Mouse (Mus musculus) forebrain, embryonic 10.5 days (tissue): ENCODE results near the gene Rnf208. TPM values are rescaled to one million over a fixed set of nuclear protein-coding genes. Genes with fewer than 3 reads are reported as not detected.

Experiments
- DNase-seq: peaks from one replicate; pipeline ENCODE4 v3.0.0-alpha.2; 2017; ENCODE audit warnings: low spot score; ENCODE audit errors: extremely low spot score
- H3K27ac ChIP-seq: fragments of 300-500 bp; sonication (generic); 2 replicates; pipeline ENCODE4 v1.5.1; 2016; ENCODE audit warnings: mild to moderate bottlenecking
- H3K27me3 ChIP-seq: fragments of 300-500 bp; sonication (generic); 2 replicates; pipeline ENCODE4 v1.6.1; 2016; ENCODE audit warnings: mild to moderate bottlenecking; ENCODE audit not compliant: poor library complexity, severe bottlenecking
- H3K36me3 ChIP-seq: fragments of 300-500 bp; sonication (generic); replicated peaks from 2 replicates; pipeline ENCODE4 v1.6.1; 2016; ENCODE audit warnings: mild to moderate bottlenecking, moderate library complexity
- H3K4me1 ChIP-seq: fragments of 300-500 bp; sonication (generic); 2 replicates; pipeline ENCODE4 v1.6.1; 2016
- H3K4me3 ChIP-seq: fragments of 300-500 bp; sonication (generic); 2 replicates; pipeline ENCODE4 v1.5.1; 2016; ENCODE audit warnings: mild to moderate bottlenecking, moderate library complexity
- H3K9me3 ChIP-seq: fragments of 300-500 bp; sonication (generic); 2 replicates; pipeline ENCODE4 v1.6.1; 2016; ENCODE audit warnings: mild to moderate bottlenecking, moderate library complexity
- WGBS: fragments of 180-500 bp; shearing (Covaris S2); methylation state at CpG from one replicate; pipeline ENCODE4 v1.1.7; 2016; 5-methylcytosine and 5-hydroxymethylcytosine counted together
- polyA plus RNA-seq: library from polyadenylated mRNA; unstranded; fragments of >200 nt; fragmentation: Nextera tagmentation; extraction: Ambion mirVana; gene quantifications from 2 replicates; pipeline ENCODE4 v1.2.1, GENCODE M21; 2016

Rnf208 gene
- polyA plus RNA-seq, 1 experiment from 2014 or later: 23.3 TPM

DNA sequence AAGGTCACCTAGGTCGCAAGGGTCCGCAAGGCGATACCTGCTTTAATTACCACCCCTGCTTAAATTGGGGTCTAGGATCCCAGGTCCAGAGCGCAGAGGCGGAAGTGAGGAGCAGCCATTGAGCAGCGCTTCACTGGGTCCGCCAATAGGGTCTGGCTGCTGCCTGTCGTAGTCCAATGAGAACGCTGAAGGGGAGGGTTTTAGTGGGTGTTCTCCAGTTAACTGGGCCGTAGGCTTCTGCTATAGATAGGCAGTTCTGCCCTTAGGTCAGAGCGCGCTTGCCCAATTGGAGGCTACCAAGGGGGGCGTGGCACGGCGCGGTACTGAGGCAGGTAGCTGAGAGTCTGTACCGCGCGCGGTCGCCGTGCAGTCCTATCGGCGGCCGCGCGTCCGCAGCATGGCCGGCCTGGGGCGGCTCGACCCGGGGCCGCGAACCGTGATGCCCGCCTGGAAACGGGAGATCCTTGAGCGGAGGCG, 20.3 kb downstream of the Rnf208 start, which contains the start of gene Tprn:
Gene Tprn, plus strand, starts transcription at position 328 of the 477 bp plus-strand sequence.
- H3K4me3 ChIP-seq: peak within 1 kb of the TSS; percentile 83
- H3K4me1 ChIP-seq: peaks cover 55% of the 10 kb centered on the region
- DNase-seq: peak; percentile 91
- under 1% methylated on average over 39 of the region's 39 CpGs for WGBS
- H3K27ac ChIP-seq: peak within 1 kb of the TSS; percentile 82
- H3K36me3 ChIP-seq: no peaks in the 10 kb centered on the region; the same call in 1 of the 2 replicates
- peaks cover 24% of the 10 kb centered on the region for H3K27me3 ChIP-seq
- no peaks in the 10 kb centered on the region for H3K9me3 ChIP-seq

DNA sequence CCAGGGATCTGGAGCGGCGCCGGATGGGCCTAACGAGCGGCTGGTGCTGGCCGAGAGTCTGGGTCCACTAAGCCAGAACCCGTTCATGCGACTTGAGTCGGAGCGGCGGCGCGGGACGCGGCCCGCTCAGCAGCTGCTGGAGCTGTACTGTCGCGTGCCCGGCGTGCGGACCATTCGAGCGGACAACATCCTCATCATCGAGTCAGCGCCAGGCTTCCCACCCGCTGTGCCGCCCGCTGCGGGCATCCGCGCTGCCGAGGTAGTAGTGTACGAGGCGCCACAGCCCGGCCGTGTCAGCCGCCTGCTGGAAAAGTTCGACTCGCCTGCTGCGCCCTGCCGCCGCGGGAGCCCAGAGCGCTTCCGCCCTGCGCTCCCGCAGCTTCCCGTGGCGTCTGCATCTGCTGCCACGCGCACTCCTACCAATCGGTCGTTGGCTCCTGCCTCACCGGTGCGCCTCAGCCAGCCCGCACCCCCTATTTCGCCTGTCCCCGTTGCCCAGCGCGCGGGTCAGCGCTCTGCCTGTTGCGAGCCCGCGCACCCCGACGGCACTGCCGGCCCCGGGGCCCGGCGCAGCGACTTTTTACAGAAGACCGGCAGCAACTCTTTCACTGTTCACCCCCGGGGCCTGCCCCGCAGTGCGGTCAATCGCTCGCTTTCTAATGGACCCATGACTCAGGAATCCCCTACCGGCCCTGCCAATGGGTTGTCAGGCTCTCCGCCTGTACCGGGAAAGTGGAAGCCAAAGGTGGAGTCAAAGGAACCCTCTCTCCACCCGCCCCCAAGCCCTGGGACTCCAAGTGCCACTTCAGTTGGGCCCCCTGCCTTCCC, 21.0 kb downstream of the Rnf208 start:
- Histone ChIP-seq H3K4me1 (peaks cover 56% of the 10 kb centered on the region), H3K9me3 (no peaks in the 10 kb centered on the region), H3K27me3 (peaks cover 24% of the 10 kb centered on the region), H3K27ac (peak overlapping the region; percentile 82), H3K36me3 (no peaks in the 10 kb centered on the region; the same call in none of the 2 replicates), H3K4me3 (peak overlapping the region; percentile 83)
- WGBS: under 1% methylated on average over 82 of the region's 82 CpGs
- no peak for DNase-seq

GRCm38 (mm10) chr2:25263623-25264285, 21.7 kb downstream of the Rnf208 start:
- Histone ChIP-seq H3K27me3 (peaks cover 24% of the 10 kb centered on the region), H3K27ac (no peak overlapping the region), H3K36me3 (peaks cover 3% of the 10 kb centered on the region), H3K4me1 (peaks cover 56% of the 10 kb centered on the region), H3K9me3 (no peaks in the 10 kb centered on the region), H3K4me3 (peak overlapping the region; percentile 83)
- 20% methylated on average over 12 of the region's 12 CpGs for WGBS
- DNase-seq: no peak

- H3K9me3 ChIP-seq: no peaks in the 10 kb centered on the region
- 77% methylated on average over 5 of the region's 5 CpGs for WGBS
- peak overlapping the region; percentile 83 for H3K4me3 ChIP-seq
- no peak overlapping the region for H3K27ac ChIP-seq
- peaks cover 24% of the 10 kb centered on the region for H3K27me3 ChIP-seq
- no peak for DNase-seq
- H3K4me1 ChIP-seq: peaks cover 56% of the 10 kb centered on the region
- H3K36me3 ChIP-seq: peaks cover 8% of the 10 kb centered on the region
Measured at GRCm38 (mm10) chr2:25264286-25264660, 22.2 kb downstream of the Rnf208 start.

- 71% methylated on average over 3 of the region's 3 CpGs for WGBS
- peak overlapping the region; percentile 83; the same call in 1 of the 2 replicates for H3K4me3 ChIP-seq
- H3K4me1 ChIP-seq: peaks cover 56% of the 10 kb centered on the region
Measured at GRCm38 (mm10) chr2:25264851-25265250, 22.8 kb downstream of the Rnf208 start.

GRCm38 (mm10) chr2:25265897-25266656, 24.0 kb downstream of the Rnf208 start:
- Histone ChIP-seq H3K36me3 (peaks cover 26% of the 10 kb centered on the region), H3K9me3 (no peaks in the 10 kb centered on the region), H3K27me3 (peaks cover 24% of the 10 kb centered on the region), H3K4me3 (peak overlapping the region; percentile 9; the same call in 1 of the 2 replicates), H3K4me1 (peaks cover 63% of the 10 kb centered on the region), H3K27ac (no peak overlapping the region)
- WGBS: 81% methylated on average over 6 of the region's 6 CpGs
- no peak for DNase-seq

More at GRCm38 (mm10) chr2:25264851-25265250, 22.8 kb downstream of the Rnf208 start:
- no peak for DNase-seq
- H3K36me3 ChIP-seq: peaks cover 14% of the 10 kb centered on the region
- no peak overlapping the region for H3K27ac ChIP-seq
- H3K27me3 ChIP-seq: peaks cover 24% of the 10 kb centered on the region
- H3K9me3 ChIP-seq: no peaks in the 10 kb centered on the region

- Histone ChIP-seq H3K36me3 (peaks cover 28% of the 10 kb centered on the region), H3K4me3 (0 out of 2 replicates have a peak overlapping the region, but pooled peaks have one; percentile 2), H3K4me1 (peaks cover 66% of the 10 kb centered on the region), H3K27me3 (peaks cover 24% of the 10 kb centered on the region), H3K27ac (no peak overlapping the region), H3K9me3 (no peaks in the 10 kb centered on the region)
- DNase-seq: no peak
- 68% methylated on average over 2 of the region's 2 CpGs for WGBS
Measured at GRCm38 (mm10) chr2:25266720-25267119, 24.7 kb downstream of the Rnf208 start.

- peaks cover 62% of the 10 kb centered on the region for H3K4me1 ChIP-seq
- peaks cover 24% of the 10 kb centered on the region for H3K27me3 ChIP-seq
- peaks cover 28% of the 10 kb centered on the region for H3K36me3 ChIP-seq
- H3K27ac ChIP-seq: no peak overlapping the region
- H3K4me3 ChIP-seq: 0 out of 2 replicates have a peak overlapping the region, but pooled peaks have one; percentile 2
- DNase-seq: no peak
- H3K9me3 ChIP-seq: no peaks in the 10 kb centered on the region
Measured at GRCm38 (mm10) chr2:25267241-25267640, 25.2 kb downstream of the Rnf208 start.

DNA sequence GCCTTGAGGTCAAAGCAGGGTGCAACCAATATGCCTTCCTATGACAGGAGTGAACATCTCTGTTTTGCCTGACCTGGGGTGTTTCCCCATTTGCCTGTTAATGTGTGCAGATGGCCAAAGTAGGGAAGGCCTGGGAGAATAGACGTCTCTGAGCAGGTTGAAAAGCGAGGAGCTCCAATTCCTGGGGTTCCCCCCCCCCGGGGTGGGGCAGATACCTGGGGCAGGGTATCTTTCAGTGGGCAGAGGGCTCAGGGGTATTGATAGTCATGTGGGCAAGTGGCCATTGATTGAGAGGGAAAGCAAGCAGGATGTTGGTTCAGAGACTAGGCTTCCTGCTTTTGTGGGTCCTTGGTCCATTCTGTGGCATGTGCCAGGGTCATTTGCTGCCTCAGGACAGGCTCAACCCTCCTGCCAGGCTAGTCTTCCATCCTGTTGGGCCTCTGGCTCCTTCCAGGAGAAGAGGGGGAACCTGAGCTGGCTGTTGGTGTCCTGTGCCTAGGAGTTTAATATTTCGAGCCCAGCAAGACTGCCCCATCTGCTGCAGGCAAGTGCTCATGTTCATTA, 25.8 kb downstream of the Rnf208 start:
- Histone ChIP-seq H3K27ac (no peak overlapping the region), H3K27me3 (peaks cover 24% of the 10 kb centered on the region), H3K4me3 (no peak overlapping the region), H3K4me1 (peaks cover 62% of the 10 kb centered on the region), H3K9me3 (no peaks in the 10 kb centered on the region), H3K36me3 (peaks cover 28% of the 10 kb centered on the region)
- WGBS: 79% methylated on average over 4 of the region's 4 CpGs
- no peak for DNase-seq

- under 1% methylated on average over 55 of the region's 55 CpGs for WGBS
Measured at GRCm38 (mm10) chr2:25271827-25272511, 29.9 kb downstream of the Rnf208 start, which contains the start of the genes Ssna1 and Anapc2. Ssna1 (minus strand) TSS chr2:25272438. Anapc2 (plus strand) TSS chr2:25272478.

GRCm38 (mm10) chr2:25272515-25272914, 30.5 kb downstream of the Rnf208 start:
- DNase-seq: no peak
- Histone ChIP-seq H3K4me3 (peak overlapping the region; percentile 89), H3K36me3 (peaks cover 73% of the 10 kb centered on the region), H3K27me3 (no peaks in the 10 kb centered on the region), H3K9me3 (no peaks in the 10 kb centered on the region), H3K4me1 (peaks cover 33% of the 10 kb centered on the region), H3K27ac (peak overlapping the region; percentile 88)
- 0% methylated on average over 29 of the region's 29 CpGs for WGBS

More at GRCm38 (mm10) chr2:25271827-25272511, 29.9 kb downstream of the Rnf208 start, which contains the start of the genes Ssna1 and Anapc2:
- no peaks in the 10 kb centered on the region for H3K27me3 ChIP-seq
- H3K4me3 ChIP-seq: peak within 1 kb of the TSS; percentile 89
- peaks cover 67% of the 10 kb centered on the region for H3K36me3 ChIP-seq
- DNase-seq: peak; percentile 98
- H3K9me3 ChIP-seq: no peaks in the 10 kb centered on the region
- H3K27ac ChIP-seq: peak within 1 kb of the TSS; percentile 88
- peaks cover 37% of the 10 kb centered on the region for H3K4me1 ChIP-seq
